In genomic region chr11:120233441-120234135, GRCm38 (mm10) we compare ENCODE assay signal across 7 mouse cellular contexts. TPM values are rescaled to one million over a fixed set of nuclear protein-coding genes. Genes with fewer than 3 reads are reported as not detected.
DNase-seq lines count a peak whose midpoint lies in the region; ATAC-seq and TF ChIP-seq lines count a peak whose summit lies in the region.

No protein-coding gene starts in this region.

- peak; percentile 70 to 79 for DNase-seq in cerebellum, adult 2 months
- DNase-seq in forebrain, postnatal 0 days = peak; percentile 79
- DNase-seq in kidney, postnatal 0 days (ENCODE audit: low spot score) = peak; percentile 54
- DNase-seq in midbrain, embryonic 10.5 days (ENCODE audit: low spot score) = peak; percentile 78
- peak; percentile 13 for DNase-seq in telencephalon, adult 2 months (ENCODE audit: low read depth, low spot score)

- peak overlapping the region; percentile 99 for H3K9ac ChIP-seq in forebrain, postnatal 0 days
- H3K9ac ChIP-seq in kidney, postnatal 0 days (ENCODE audit: low read depth, low read length) = peak overlapping the region; percentile 99

- TF ChIP-seq POLR2A in cerebellum, adult 2 months (IDR thresholded peaks at IDR 0.05; ENCODE audit: borderline replicate concordance, insufficient read depth, low read length) = no peak

- H3K4me2 ChIP-seq in forebrain, postnatal 0 days (ENCODE audit: low read depth) = peak overlapping the region; percentile 97
- peak overlapping the region; percentile 100 for H3K4me2 ChIP-seq in kidney, postnatal 0 days (ENCODE audit: low read length)

- TF ChIP-seq CTCF in cerebellum, adult 2 months (IDR thresholded peaks at IDR 0.05; ENCODE audit: borderline replicate concordance, insufficient read depth, low read depth, low read length) = no peak
- TF ChIP-seq CTCF in forebrain, postnatal 0 days (IDR thresholded peaks at IDR 0.05; ENCODE audit: low read depth) = no peak
- TF ChIP-seq CTCF in kidney, postnatal 0 days (IDR thresholded peaks at IDR 0.05; ENCODE audit: low read depth) = no peak

- H3K4me3 ChIP-seq in megakaryocyte, embryonic 14.5 days (replicated peaks) = peak overlapping the region; percentile 98
- peak overlapping the region; percentile 77 for H3K4me3 ChIP-seq in cerebellum, adult 2 months (replicated peaks; ENCODE audit: insufficient read depth, low read depth, low read length)
- H3K4me3 ChIP-seq in forebrain, postnatal 0 days (ENCODE audit: low read depth, low read length) = peak overlapping the region; percentile 94
- H3K4me3 ChIP-seq in kidney, postnatal 0 days (replicated peaks; ENCODE audit: low read depth, low read length) = peak overlapping the region; percentile 94
- peak overlapping the region; percentile 98 for H3K4me3 ChIP-seq in midbrain, embryonic 10.5 days

- H3K27me3 ChIP-seq in megakaryocyte, embryonic 14.5 days (replicated peaks) = peaks cover 46% of the 10 kb centered on the region
- H3K27me3 ChIP-seq in cerebellum, adult 2 months (ENCODE audit: control insufficient read depth, insufficient read depth, low read length) = no peaks in the 10 kb centered on the region
- H3K27me3 ChIP-seq in forebrain, postnatal 0 days (ENCODE audit: insufficient read depth, low read length) = no peaks in the 10 kb centered on the region
- no peaks in the 10 kb centered on the region for H3K27me3 ChIP-seq in kidney, postnatal 0 days (ENCODE audit: insufficient read depth, low read length)
- H3K27me3 ChIP-seq in midbrain, embryonic 10.5 days (ENCODE audit: low read depth, poor library complexity, severe bottlenecking) = no peaks in the 10 kb centered on the region

- under 1% methylated on average over 51 of the region's 51 CpGs for WGBS in cerebellum, adult 2 months
- under 1% methylated on average over 51 of the region's 51 CpGs for WGBS in forebrain, postnatal 0 days
- WGBS in kidney, postnatal 0 days = under 1% methylated on average over 50 of the region's 51 CpGs
- WGBS in midbrain, embryonic 10.5 days = under 1% methylated on average over 51 of the region's 51 CpGs

- peak overlapping the region; percentile 90 for H3K27ac ChIP-seq in cerebellum, adult 2 months (ENCODE audit: insufficient read depth, low read length)
- H3K27ac ChIP-seq in forebrain, postnatal 0 days (ENCODE audit: low read depth, low read length) = peak overlapping the region; percentile 97
- H3K27ac ChIP-seq in kidney, postnatal 0 days = peak overlapping the region; percentile 86
- peak overlapping the region; percentile 100 for H3K27ac ChIP-seq in midbrain, embryonic 10.5 days (replicated peaks)

- no peak for ATAC-seq in megakaryocyte, adult 5-6 weeks (ENCODE audit: poor library complexity, severe bottlenecking)
- no peak for ATAC-seq in forebrain, postnatal 0 days
- no peak for ATAC-seq in kidney, postnatal 0 days (replicated peaks; ENCODE audit: low FRiP score, low read depth)

- no peaks in the 10 kb centered on the region for H3K9me3 ChIP-seq in megakaryocyte, embryonic 14.5 days
- no peaks in the 10 kb centered on the region for H3K9me3 ChIP-seq in forebrain, postnatal 0 days (ENCODE audit: low read length)
- H3K9me3 ChIP-seq in kidney, postnatal 0 days (replicated peaks; ENCODE audit: low read length) = no peaks in the 10 kb centered on the region
- H3K9me3 ChIP-seq in midbrain, embryonic 10.5 days (replicated peaks) = no peaks in the 10 kb centered on the region

- peaks cover 18% of the 10 kb centered on the region for H3K36me3 ChIP-seq in megakaryocyte, embryonic 14.5 days (replicated peaks; ENCODE audit: low read length)
- H3K36me3 ChIP-seq in forebrain, postnatal 0 days (ENCODE audit: insufficient read depth) = no peaks in the 10 kb centered on the region
- H3K36me3 ChIP-seq in kidney, postnatal 0 days (ENCODE audit: insufficient read depth, low read length) = no peaks in the 10 kb centered on the region
- H3K36me3 ChIP-seq in midbrain, embryonic 10.5 days = peaks cover 13% of the 10 kb centered on the region

- peaks cover 65% of the 10 kb centered on the region for H3K4me1 ChIP-seq in megakaryocyte, embryonic 14.5 days
- H3K4me1 ChIP-seq in cerebellum, adult 2 months (ENCODE audit: control insufficient read depth, insufficient read depth, low read length) = peaks cover 5% of the 10 kb centered on the region
- H3K4me1 ChIP-seq in forebrain, postnatal 0 days (ENCODE audit: insufficient read depth) = peaks cover 15% of the 10 kb centered on the region
- H3K4me1 ChIP-seq in kidney, postnatal 0 days (replicated peaks; ENCODE audit: insufficient read depth, low read length) = peaks cover 24% of the 10 kb centered on the region
- peaks cover 48% of the 10 kb centered on the region for H3K4me1 ChIP-seq in midbrain, embryonic 10.5 days

RNA-seq across cellular contexts. Expression of gene Bahcc1, which starts 0.8 kb away (rescaled TPM):
- polyA plus RNA-seq in megakaryocyte, embryonic 14.5 days (2012; ENCODE audit: insufficient read depth, low replicate concordance) = 10.2 and 26.1 TPM in 2 replicates
- total RNA-seq in megakaryocyte, adult 5-6 weeks (2015) = 3.1 and 4.4 TPM in 2 replicates
- total RNA-seq in megakaryocyte, adult 5-6 weeks (2017) = 1.3 and 1.7 TPM in 2 replicates
- 17.0 and 17.6 TPM in 2 replicates for polyA plus RNA-seq in cerebellum, adult 2 months (2012; rRNA removed)
- 19.3 and 26.5 TPM in 2 replicates for total RNA-seq in forebrain, postnatal 0 days (2014; rRNA removed)
- 3.9 and 6.5 TPM in 2 replicates for polyA plus RNA-seq in forebrain, postnatal 0 days (2015; fragmentation: Nextera tagmentation; extraction: Ambion mirVana)
- 8.2 and 8.6 TPM in 2 replicates for polyA plus RNA-seq in kidney, postnatal 0 days (2015; fragmentation: Nextera tagmentation; extraction: Ambion mirVana)
- polyA plus RNA-seq in midbrain, embryonic 10.5 days (2016; fragmentation: Nextera tagmentation; extraction: Ambion mirVana) = 14.3 and 16.6 TPM in 2 replicates

Comparison
In these comparisons a context has a peak if more than half of its experiments do, and no peak if none do; other contexts are left out.
1. DNase-seq: peak in every context shown above with its lines; median percentile 79 in forebrain, postnatal 0 days; 78 in midbrain, embryonic 10.5 days; 74 in cerebellum, adult 2 months; 54 in kidney, postnatal 0 days; 13 in telencephalon, adult 2 months.